Mouse (Mus musculus) lung, embryonic 15.5 days (tissue): ENCODE measurements around the gene Mfsd2a. TPM values are rescaled to one million over a fixed set of nuclear protein-coding genes. Genes with fewer than 3 reads are reported as not detected.
A peak's percentile ranks its signal among the peaks of the same experiment; 100 is the strongest.

Experiments
- ATAC-seq: fragments of 200-750 bp; cut with Nextera tagmentation; 2 replicates; pipeline ENCODE4 v1.8.0; 2017; ENCODE audit warnings: moderate number of reproducible peaks, borderline replicate concordance; ENCODE audit not compliant: low FRiP score, low TSS enrichment; ENCODE audit errors: extremely low read depth
- H3K27ac ChIP-seq: fragments of 300-500 bp; sonication (generic); 2 replicates; pipeline ENCODE4 v1.5.1; 2015; ENCODE audit warnings: moderate library complexity, mild to moderate bottlenecking, inconsistent platforms
- H3K27me3 ChIP-seq: fragments of 300-500 bp; sonication (generic); 2 replicates; pipeline ENCODE4 v1.6.1; 2015; ENCODE audit warnings: inconsistent platforms
- H3K36me3 ChIP-seq: fragments of 300-500 bp; sonication (generic); 2 replicates; pipeline ENCODE4 v1.6.1; 2015; ENCODE audit warnings: inconsistent platforms
- H3K4me1 ChIP-seq: fragments of 300-500 bp; sonication (generic); 2 replicates; pipeline ENCODE4 v1.6.1; 2015; ENCODE audit warnings: inconsistent platforms
- H3K4me2 ChIP-seq: fragments of 300-500 bp; sonication (generic); 2 replicates; pipeline ENCODE4 v1.6.1; 2015; ENCODE audit warnings: inconsistent platforms, mild to moderate bottlenecking, moderate library complexity
- H3K4me3 ChIP-seq: fragments of 300-500 bp; sonication (generic); 2 replicates; pipeline ENCODE4 v1.5.1; 2015; ENCODE audit warnings: mild to moderate bottlenecking, inconsistent platforms
- H3K9ac ChIP-seq: fragments of 300-500 bp; sonication (generic); 2 replicates; pipeline ENCODE4 v1.6.1; 2015; ENCODE audit warnings: inconsistent platforms
- H3K9me3 ChIP-seq: fragments of 300-500 bp; sonication (generic); 2 replicates; pipeline ENCODE4 v1.6.1; 2016; ENCODE audit warnings: inconsistent platforms
- WGBS: fragments of 180-500 bp; shearing (Covaris S2); methylation state at CpG from one replicate; pipeline ENCODE4 v1.1.7; 2015; 5-methylcytosine and 5-hydroxymethylcytosine counted together
- polyA plus RNA-seq: library from polyadenylated mRNA; unstranded; fragments of >200 nt; fragmentation: Nextera tagmentation; extraction: Ambion mirVana; gene quantifications from 2 replicates; pipeline ENCODE4 v1.2.1, GENCODE M21; 2015

Mfsd2a gene
- polyA plus RNA-seq, 1 experiment from 2014 or later: 0.82 TPM

GRCm38 (mm10) chr4:122974976-122975520, 14.1 kb upstream of the Mfsd2a start:
- no peaks in the 10 kb centered on the region for H3K4me1 ChIP-seq
- no peak overlapping the region for H3K4me3 ChIP-seq
- peaks cover 74% of the 10 kb centered on the region for H3K27me3 ChIP-seq
- H3K9me3 ChIP-seq: no peaks in the 10 kb centered on the region
- H3K36me3 ChIP-seq: no peaks in the 10 kb centered on the region
- no peak for ATAC-seq
- no peak overlapping the region for H3K27ac ChIP-seq
- H3K4me2 ChIP-seq: no peak overlapping the region
- H3K9ac ChIP-seq: no peak overlapping the region
- WGBS: 84% methylated on average over 5 of the region's 5 CpGs

- H3K27me3 ChIP-seq: peaks cover 79% of the 10 kb centered on the region
- no peak overlapping the region for H3K9ac ChIP-seq
- ATAC-seq: no peak
- no peaks in the 10 kb centered on the region for H3K36me3 ChIP-seq
- no peaks in the 10 kb centered on the region for H3K4me1 ChIP-seq
- H3K4me3 ChIP-seq: no peak overlapping the region
- WGBS: 56% methylated on average over 8 of the region's 8 CpGs
- H3K9me3 ChIP-seq: no peaks in the 10 kb centered on the region
- H3K27ac ChIP-seq: no peak overlapping the region
- no peak overlapping the region for H3K4me2 ChIP-seq
These were observed 11.1 kb upstream of the Mfsd2a start for GRCm38 (mm10) chr4:122972056-122972455.

DNA sequence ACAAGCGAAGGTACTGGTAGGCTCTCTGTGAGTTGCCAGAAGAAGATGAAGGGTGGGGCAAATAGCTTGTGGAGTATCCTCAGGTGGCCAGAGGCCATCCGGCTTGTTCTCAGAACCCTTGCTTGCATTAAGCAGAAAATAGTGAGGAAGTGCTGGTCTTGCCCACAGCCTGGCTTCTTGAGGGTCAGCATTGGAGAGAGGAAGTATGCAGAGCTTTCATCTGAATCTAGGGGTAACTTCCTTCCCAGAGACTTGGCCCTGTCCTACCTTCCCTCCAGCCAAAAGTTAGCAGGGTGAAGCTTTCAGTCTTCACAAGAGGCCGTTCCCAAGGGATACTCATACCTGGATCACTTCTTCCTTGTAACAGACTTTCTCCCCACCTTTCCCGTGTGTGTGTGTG, 10.7 kb upstream of the Mfsd2a start:
- no peak for ATAC-seq
- H3K4me1 ChIP-seq: no peaks in the 10 kb centered on the region
- no peak overlapping the region for H3K4me3 ChIP-seq
- H3K36me3 ChIP-seq: no peaks in the 10 kb centered on the region
- no peak overlapping the region for H3K4me2 ChIP-seq
- no peak overlapping the region for H3K9ac ChIP-seq
- WGBS: 76% methylated on average over 4 of the region's 4 CpGs
- peaks cover 78% of the 10 kb centered on the region for H3K27me3 ChIP-seq
- no peaks in the 10 kb centered on the region for H3K9me3 ChIP-seq
- H3K27ac ChIP-seq: no peak overlapping the region

GRCm38 (mm10) chr4:122971191-122971590, 10.2 kb upstream of the Mfsd2a start:
- Histone ChIP-seq H3K36me3 (no peaks in the 10 kb centered on the region), H3K4me3 (no peak overlapping the region), H3K27me3 (peaks cover 78% of the 10 kb centered on the region), H3K9me3 (no peaks in the 10 kb centered on the region), H3K4me2 (no peak overlapping the region), H3K9ac (no peak overlapping the region), H3K4me1 (no peaks in the 10 kb centered on the region), H3K27ac (no peak overlapping the region)
- WGBS: 68% methylated on average over 4 of the region's 4 CpGs
- no peak for ATAC-seq

- WGBS: 46% methylated on average over 4 of the region's 4 CpGs
- Histone ChIP-seq H3K27me3 (peaks cover 72% of the 10 kb centered on the region), H3K9ac (no peak overlapping the region), H3K4me3 (no peak overlapping the region), H3K4me1 (no peaks in the 10 kb centered on the region), H3K9me3 (no peaks in the 10 kb centered on the region), H3K27ac (no peak overlapping the region), H3K4me2 (no peak overlapping the region), H3K36me3 (no peaks in the 10 kb centered on the region)
- no peak for ATAC-seq
These were observed 7.1 kb upstream of the Mfsd2a start for GRCm38 (mm10) chr4:122968106-122968505.

DNA sequence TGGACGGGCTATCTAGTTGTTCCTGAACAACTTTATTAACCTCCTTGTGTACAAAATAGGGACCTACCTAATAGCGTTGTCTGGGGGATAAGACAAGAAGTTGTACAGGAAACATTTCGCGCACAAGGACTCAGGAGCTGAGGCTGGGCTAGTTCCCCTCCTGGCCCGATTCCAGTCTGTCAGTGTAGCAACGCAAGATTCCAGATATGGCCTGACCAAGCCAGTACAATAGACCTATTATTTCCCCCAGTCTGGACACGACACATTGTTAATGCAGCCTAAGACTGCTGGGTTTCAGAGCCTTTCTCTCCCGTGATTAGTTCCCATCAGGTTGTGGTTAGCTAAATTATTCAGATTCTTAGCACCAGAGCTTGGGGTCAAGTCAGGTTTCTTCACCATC, 1.8 kb upstream of the Mfsd2a start:
- no peaks in the 10 kb centered on the region for H3K36me3 ChIP-seq
- ATAC-seq: no peak
- H3K4me1 ChIP-seq: peaks cover 27% of the 10 kb centered on the region
- peaks cover 81% of the 10 kb centered on the region for H3K27me3 ChIP-seq
- no peak overlapping the region for H3K27ac ChIP-seq
- no peak overlapping the region for H3K4me2 ChIP-seq
- H3K4me3 ChIP-seq: no peak overlapping the region
- 27% methylated on average over 8 of the region's 8 CpGs for WGBS
- H3K9ac ChIP-seq: no peak overlapping the region
- no peaks in the 10 kb centered on the region for H3K9me3 ChIP-seq

- H3K4me2 ChIP-seq: peak overlapping the region; percentile 91
- H3K27ac ChIP-seq: no peak overlapping the region
- no peak for ATAC-seq
- H3K9me3 ChIP-seq: no peaks in the 10 kb centered on the region
- 32% methylated on average over 6 of the region's 6 CpGs for WGBS
- peaks cover 84% of the 10 kb centered on the region for H3K27me3 ChIP-seq
- no peak overlapping the region for H3K9ac ChIP-seq
- H3K4me1 ChIP-seq: peaks cover 27% of the 10 kb centered on the region
- no peaks in the 10 kb centered on the region for H3K36me3 ChIP-seq
- H3K4me3 ChIP-seq: no peak overlapping the region
These were observed 601 bp upstream of the Mfsd2a start for GRCm38 (mm10) chr4:122961589-122961988.

DNA sequence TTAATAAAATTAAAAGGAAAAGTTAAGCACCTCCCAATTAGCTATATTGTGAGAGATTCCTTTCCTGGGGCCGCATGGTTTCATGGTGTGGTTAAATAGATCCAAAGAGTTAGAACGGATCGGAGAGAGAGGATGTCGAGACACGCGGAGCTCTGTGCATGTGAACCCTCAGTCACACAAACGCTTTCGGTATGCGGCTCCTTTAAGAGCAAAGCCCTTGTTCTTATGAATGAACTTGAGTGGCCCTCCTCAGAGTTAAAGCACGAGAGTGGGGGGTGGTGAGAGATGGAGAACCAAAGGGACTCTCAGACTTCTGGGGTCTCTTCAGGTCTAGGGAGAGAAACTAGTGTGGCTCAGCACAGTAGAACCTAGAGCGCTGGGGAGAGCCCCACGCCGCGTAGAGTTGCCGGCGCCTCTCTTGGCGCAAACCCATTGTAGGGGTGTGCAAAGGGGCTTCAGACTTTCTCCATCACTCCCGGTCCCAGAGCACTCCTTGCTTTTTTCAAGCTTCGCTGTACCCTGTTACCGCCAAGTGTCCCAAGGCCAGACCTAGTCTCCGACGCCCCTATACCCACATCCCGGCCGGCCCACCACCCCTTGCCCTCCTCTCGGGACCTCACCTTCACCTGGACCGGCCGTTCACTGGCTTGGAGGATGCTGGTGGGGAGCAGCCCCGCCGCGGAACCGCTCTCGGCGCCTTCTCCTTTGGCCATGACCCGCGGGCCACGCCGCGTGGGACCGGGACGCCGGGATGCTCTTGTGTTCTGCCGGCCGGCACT, 478 bp downstream of the Mfsd2a start:
- WGBS: 0% methylated on average over 43 of the region's 43 CpGs
- H3K27me3 ChIP-seq: peaks cover 79% of the 10 kb centered on the region
- H3K27ac ChIP-seq: no peak overlapping the region
- H3K9me3 ChIP-seq: no peaks in the 10 kb centered on the region
- no peaks in the 10 kb centered on the region for H3K36me3 ChIP-seq
- peak overlapping the region; percentile 40 for H3K4me3 ChIP-seq
- peak overlapping the region; percentile 91 for H3K4me2 ChIP-seq
- peaks cover 33% of the 10 kb centered on the region for H3K4me1 ChIP-seq
- H3K9ac ChIP-seq: no peak overlapping the region; the same call in 1 of the 2 replicates
- peak; percentile 44; the same call in 1 of the 2 replicates for ATAC-seq

DNA sequence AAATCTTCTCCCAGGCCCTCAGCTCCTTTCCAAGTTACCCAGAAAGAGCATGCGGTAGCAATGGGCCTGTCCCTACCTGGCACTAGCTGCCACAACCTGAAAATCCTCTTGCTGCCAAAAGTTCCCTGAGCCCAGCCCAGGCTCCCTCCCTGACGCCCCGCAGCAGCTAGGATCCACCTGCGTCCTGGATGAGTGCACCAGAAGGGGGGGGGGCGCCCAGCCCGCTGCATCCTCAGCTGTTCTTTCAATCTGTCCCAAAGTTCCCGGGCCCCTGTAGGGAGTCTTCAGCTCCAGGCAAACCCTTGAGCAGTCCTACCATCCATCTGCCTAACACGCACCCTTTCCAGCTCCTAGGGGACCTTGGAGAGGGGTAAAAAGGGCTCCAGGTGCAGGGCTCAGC, 1.2 kb downstream of the Mfsd2a start:
- Histone ChIP-seq H3K27ac (no peak overlapping the region), H3K36me3 (no peaks in the 10 kb centered on the region), H3K4me3 (peak overlapping the region; percentile 40), H3K4me1 (peaks cover 40% of the 10 kb centered on the region), H3K9me3 (no peaks in the 10 kb centered on the region), H3K27me3 (peaks cover 79% of the 10 kb centered on the region), H3K9ac (no peak overlapping the region), H3K4me2 (peak overlapping the region; percentile 91)
- no peak for ATAC-seq
- WGBS: 7% methylated on average over 8 of the region's 8 CpGs

DNA sequence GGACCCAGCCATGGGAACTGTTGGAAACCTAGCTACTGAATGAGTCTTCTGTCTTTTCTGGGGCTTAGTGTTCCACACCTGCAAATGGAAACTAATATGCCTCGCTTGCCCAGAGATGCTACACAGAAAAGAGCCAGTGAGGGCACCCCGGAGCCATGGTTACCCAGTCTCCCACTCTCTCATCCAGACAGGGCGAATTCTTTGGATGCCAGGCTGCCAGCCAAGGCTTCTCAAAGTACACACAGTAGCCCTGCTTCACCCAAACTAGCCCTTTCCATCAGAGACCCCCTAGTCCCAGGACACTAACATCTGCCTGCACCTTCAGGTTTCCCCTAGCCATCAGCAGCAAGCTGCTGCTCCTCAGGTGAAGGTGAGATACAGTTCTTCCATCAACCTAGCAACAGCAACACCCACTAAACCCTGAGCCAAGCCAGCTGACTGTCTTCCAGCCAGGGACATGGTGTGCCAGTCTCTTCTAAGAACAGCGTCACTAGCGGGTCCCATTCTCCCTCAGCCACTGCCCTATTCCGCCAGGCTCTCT, 2.4 kb downstream of the Mfsd2a start:
- H3K27ac ChIP-seq: no peak overlapping the region
- WGBS: 74% methylated on average over 6 of the region's 6 CpGs
- ATAC-seq: no peak

GRCm38 (mm10) chr4:122956301-122956700, 4.7 kb downstream of the Mfsd2a start:
- no peaks in the 10 kb centered on the region for H3K36me3 ChIP-seq
- no peak overlapping the region for H3K4me2 ChIP-seq
- H3K9me3 ChIP-seq: no peaks in the 10 kb centered on the region
- H3K4me1 ChIP-seq: peaks cover 37% of the 10 kb centered on the region
- no peak overlapping the region for H3K4me3 ChIP-seq
- H3K9ac ChIP-seq: no peak overlapping the region
- H3K27ac ChIP-seq: no peak overlapping the region
- peaks cover 70% of the 10 kb centered on the region for H3K27me3 ChIP-seq
- 77% methylated on average over 4 of the region's 6 CpGs for WGBS
- ATAC-seq: no peak

More for the DNA sequence above, 2.4 kb downstream of the Mfsd2a start:
- Histone ChIP-seq H3K9ac (no peak overlapping the region), H3K9me3 (no peaks in the 10 kb centered on the region), H3K4me1 (peaks cover 41% of the 10 kb centered on the region), H3K36me3 (no peaks in the 10 kb centered on the region), H3K4me3 (no peak overlapping the region), H3K27me3 (peaks cover 71% of the 10 kb centered on the region), H3K4me2 (no peak overlapping the region)

GRCm38 (mm10) chr4:122955412-122956136, 5.4 kb downstream of the Mfsd2a start:
- Histone ChIP-seq H3K4me2 (peak overlapping the region; percentile 48), H3K4me1 (peaks cover 30% of the 10 kb centered on the region), H3K9ac (no peak overlapping the region), H3K27ac (no peak overlapping the region; the same call in 1 of the 2 replicates), H3K36me3 (no peaks in the 10 kb centered on the region), H3K27me3 (peaks cover 70% of the 10 kb centered on the region), H3K4me3 (no peak overlapping the region), H3K9me3 (no peaks in the 10 kb centered on the region)
- 7% methylated on average over 17 of the region's 17 CpGs for WGBS
- peak; percentile 93 for ATAC-seq
